9 mouse cellular contexts compared by ENCODE assay signal in genomic region chr15:36884671-36885365, GRCm38 (mm10).
A peak's percentile ranks its signal among the peaks of the same experiment; 100 is the strongest.
DNase-seq lines count a peak whose midpoint lies in the region; ATAC-seq and TF ChIP-seq lines count a peak whose summit lies in the region.
"Had no signal": no experiment of that assay in that cellular context is flagged by ENCODE, and none has a peak within 500 bp of the region (broad histone marks: within the 10 kb centered on the region; RNA-seq: fewer than 3 reads in every experiment).

No protein-coding gene starts in this region.

- H3K79me2 ChIP-seq in heart, adult 2 months (replicated peaks; ENCODE audit: control insufficient read depth, insufficient read depth, low read length) = no peaks in the 10 kb centered on the region
- no peaks in the 10 kb centered on the region for H3K79me2 ChIP-seq in C2C12 (ENCODE audit: control insufficient read depth, insufficient read depth)

- H3ac ChIP-seq in C2C12 (ENCODE audit: control insufficient read depth, insufficient read length, low read depth) = no peak overlapping the region

- no peaks in the 10 kb centered on the region for H3K9me3 ChIP-seq in heart, embryonic 15.5 days (replicated peaks)
- H3K9me3 ChIP-seq in limb, embryonic 15.5 days = no peaks in the 10 kb centered on the region
- no peaks in the 10 kb centered on the region for H3K9me3 ChIP-seq in midbrain, embryonic 16.5 days (replicated peaks; ENCODE audit: control insufficient read depth, low read length, poor library complexity, severe bottlenecking)

- no peaks in the 10 kb centered on the region for H3K27me3 ChIP-seq in heart, embryonic 15.5 days
- no peaks in the 10 kb centered on the region for H3K27me3 ChIP-seq in heart, adult 2 months (ENCODE audit: control insufficient read depth, insufficient read depth, low read length)
- H3K27me3 ChIP-seq in C2C12 (ENCODE audit: control insufficient read depth, insufficient read depth, insufficient read length) = no peaks in the 10 kb centered on the region
- no peaks in the 10 kb centered on the region for H3K27me3 ChIP-seq in limb, embryonic 15.5 days
- no peaks in the 10 kb centered on the region for H3K27me3 ChIP-seq in midbrain, embryonic 16.5 days (ENCODE audit: control insufficient read depth, insufficient read depth, low read depth, low read length)

- no peak overlapping the region for H3K4me3 ChIP-seq in heart, embryonic 15.5 days
- H3K4me3 ChIP-seq in heart, adult 2 months = no peak overlapping the region
- H3K4me3 ChIP-seq in C2C12 (ENCODE audit: insufficient read depth, poor library complexity, severe bottlenecking) = no peak overlapping the region
- H3K4me3 ChIP-seq in limb, embryonic 15.5 days = no peak overlapping the region
- no peak overlapping the region for H3K4me3 ChIP-seq in midbrain, embryonic 16.5 days (ENCODE audit: low read depth, low read length)

- no peak overlapping the region for H3K9ac ChIP-seq in heart, embryonic 15.5 days
- no peak overlapping the region for H3K9ac ChIP-seq in heart, adult 2 months (ENCODE audit: low read depth, low read length)
- no peak overlapping the region for H3K9ac ChIP-seq in limb, embryonic 15.5 days
- H3K9ac ChIP-seq in midbrain, embryonic 16.5 days (ENCODE audit: low read depth, low read length) = no peak overlapping the region

- H3K4me2 ChIP-seq in heart, embryonic 15.5 days = no peak overlapping the region
- H3K4me2 ChIP-seq in limb, embryonic 15.5 days = no peak overlapping the region
- H3K4me2 ChIP-seq in midbrain, embryonic 16.5 days (ENCODE audit: low read length) = no peak overlapping the region

- no peak for TF ChIP-seq EP300 in heart, adult 2 months (IDR thresholded peaks at IDR 0.05; ENCODE audit: insufficient read depth, low read depth, low read length)

- intact Hi-C loops in heart, adult 2 months (cut with DNase I) = no loop called here
- intact Hi-C loops in heart, postnatal 36 days (cut with DNase I) = no loop called here

- H3K4me1 ChIP-seq in heart, embryonic 15.5 days (replicated peaks) = 0 out of 2 replicates have a peak, but pooled peaks cover 14% of the 10 kb centered on the region
- peaks cover 1% of the 10 kb centered on the region for H3K4me1 ChIP-seq in heart, adult 2 months (ENCODE audit: control insufficient read depth, insufficient read depth, low read length)
- 0 out of 2 replicates have a peak, but pooled peaks cover 4% of the 10 kb centered on the region for H3K4me1 ChIP-seq in limb, embryonic 15.5 days
- no peaks in the 10 kb centered on the region for H3K4me1 ChIP-seq in midbrain, embryonic 16.5 days (ENCODE audit: control insufficient read depth, insufficient read depth, low read length)

- H3K36me3 ChIP-seq in heart, embryonic 15.5 days = no peaks in the 10 kb centered on the region
- H3K36me3 ChIP-seq in heart, adult 2 months (ENCODE audit: control insufficient read depth, insufficient read depth, low read length) = no peaks in the 10 kb centered on the region
- H3K36me3 ChIP-seq in C2C12 (ENCODE audit: control insufficient read depth, insufficient read depth) = no peaks in the 10 kb centered on the region
- no peaks in the 10 kb centered on the region for H3K36me3 ChIP-seq in limb, embryonic 15.5 days
- H3K36me3 ChIP-seq in midbrain, embryonic 16.5 days (ENCODE audit: control insufficient read depth, insufficient read depth, low read length) = no peaks in the 10 kb centered on the region

- no peak for ATAC-seq in heart, embryonic 15.5 days (replicated peaks; ENCODE audit: insufficient number of reproducible peaks, insufficient read depth, low FRiP score, low read depth)
- ATAC-seq in limb, embryonic 15.5 days (ENCODE audit: insufficient number of reproducible peaks, low FRiP score, low TSS enrichment, low read depth) = peak; percentile 53
- no peak for ATAC-seq in midbrain, embryonic 16.5 days

- DNase-seq in heart, adult 2 months = no peak
- DNase-seq in ZHBTc4 (ENCODE audit: low read depth, low spot score) = peak; percentile 52
- no peak for DNase-seq in embryo, embryonic 10 days (ENCODE audit: low spot score)
- DNase-seq in heart, postnatal 36 days = no peak
- DNase-seq: kidney, postnatal 36 days had no signal

- no peak for TF ChIP-seq POLR2A in heart, adult 2 months (IDR thresholded peaks at IDR 0.05; ENCODE audit: insufficient read depth, low read depth, low read length)

- 0 out of 2 replicates have a peak overlapping the region, but pooled peaks have one; percentile 10 for H3K27ac ChIP-seq in heart, embryonic 15.5 days
- no peak overlapping the region for H3K27ac ChIP-seq in heart, adult 2 months
- peak overlapping the region; percentile 50; the same call in 1 of the 2 replicates for H3K27ac ChIP-seq in limb, embryonic 15.5 days
- no peak overlapping the region for H3K27ac ChIP-seq in midbrain, embryonic 16.5 days (ENCODE audit: low read length)

- no peaks in the 10 kb centered on the region for H3K79me3 ChIP-seq in C2C12 (ENCODE audit: low read depth)

- 61% methylated on average over 11 of the region's 11 CpGs for WGBS in heart, embryonic 15.5 days
- 69% methylated on average over 11 of the region's 11 CpGs for WGBS in heart, adult 2 months
- 55% methylated on average over 11 of the region's 11 CpGs for WGBS in limb, embryonic 15.5 days
- WGBS in midbrain, embryonic 16.5 days = 80% methylated on average over 11 of the region's 11 CpGs

- no peak for TF ChIP-seq CTCF in heart, adult 2 months (IDR thresholded peaks at IDR 0.05)
- TF ChIP-seq CTCF in C2C12 (IDR thresholded peaks at IDR 0.05; ENCODE audit: control insufficient read depth, insufficient read depth, insufficient read length) = no peak

TF ChIP-seq in C2C12, 6 proteins besides CTCF, POLR2A, EP300 and RAD21:
- TF ChIP-seq MAX (IDR thresholded peaks at IDR 0.05) (peak; percentile 86), CEBPB (IDR thresholded peaks at IDR 0.05; ENCODE audit: low read depth) (peak; percentile 14), MYOD1 (IDR thresholded peaks at IDR 0.05; ENCODE audit: control insufficient read depth, insufficient read length, low read depth) (peak; percentile 99), MYOG (IDR thresholded peaks at IDR 0.05; ENCODE audit: control insufficient read depth, extremely low read depth, insufficient read length) (no peak), USF1 (IDR thresholded peaks at IDR 0.05; ENCODE audit: low read depth) (no peak), FOSL1 (IDR thresholded peaks at IDR 0.05; ENCODE audit: insufficient read depth, low read length, poor library complexity, severe bottlenecking) (peak; percentile 99)

Comparison
In these comparisons a context has a peak if more than half of its experiments do, and no peak if none do; other contexts are left out.
1. H3K27ac ChIP-seq: peak in heart, embryonic 15.5 days (single experiment) and limb, embryonic 15.5 days (single experiment); none in heart, adult 2 months (single experiment) and midbrain, embryonic 16.5 days (single experiment).